In genomic region chr11:68778855-68779254, GRCm38 (mm10) we compare ENCODE assay signal across 18 mouse cellular contexts.
"Had no signal": no experiment of that assay in that cellular context is flagged by ENCODE, and none has a peak within 500 bp of the region (broad histone marks: within the 10 kb centered on the region; RNA-seq: fewer than 3 reads in every experiment).

No protein-coding gene starts in this region.

- DNase-seq: kidney, adult 2 months; kidney, postnatal 25 days; layer of hippocampus, adult 9-11 months; liver, postnatal 0 days; lung, embryonic 14.5 days; retina, postnatal 1 day; right cerebral cortex, postnatal 25 days; spleen, adult 18-20 months; thymus, postnatal 25 days had no signal

- H3K27ac ChIP-seq: kidney, postnatal 0 days; layer of hippocampus, adult 2 months; limb, embryonic 15.5 days; liver, embryonic 14.5 days; macrophage; neural tube, embryonic 12.5 days; stomach, embryonic 15.5 days had no signal

- H3K27me3 ChIP-seq: limb, embryonic 15.5 days; neural tube, embryonic 12.5 days; stomach, embryonic 15.5 days had no signal

- H3K9ac ChIP-seq: limb, embryonic 15.5 days; liver, embryonic 14.5 days; liver, postnatal 0 days; lung, embryonic 14.5 days; neural tube, embryonic 12.5 days; stomach, embryonic 15.5 days had no signal

- H3K4me1 ChIP-seq: limb, embryonic 15.5 days; stomach, embryonic 15.5 days had no signal

- ATAC-seq: liver, postnatal 0 days; lung, postnatal 0 days had no signal

- H3K4me2 ChIP-seq: limb, embryonic 15.5 days; liver, embryonic 11.5 days; lung, embryonic 14.5 days; neural tube, embryonic 12.5 days; stomach, embryonic 15.5 days had no signal

- H3K9me3 ChIP-seq: limb, embryonic 15.5 days; neural tube, embryonic 12.5 days; stomach, embryonic 15.5 days had no signal

- H3K4me3 ChIP-seq: layer of hippocampus, adult 2 months; limb, embryonic 15.5 days; neural tube, embryonic 12.5 days; stomach, embryonic 15.5 days had no signal
